Mouse (Mus musculus) forebrain, postnatal 0 days (tissue): ENCODE data around the gene D6Wsu163e. TPM values are rescaled to one million over a fixed set of nuclear protein-coding genes. Genes with fewer than 3 reads are reported as not detected.

Source experiments
- ATAC-seq: fragments of 200-750 bp; cut with Nextera tagmentation; 2 replicates; pipeline ENCODE4 v1.8.0; 2017; ENCODE audit warnings: mild to moderate bottlenecking, moderate library complexity
- DNase-seq: peaks from one replicate; pipeline ENCODE4 v3.0.0-alpha.2; 2015
- H3K27ac ChIP-seq: fragments of 300-500 bp; sonication (generic); 2 replicates; pipeline ENCODE4 v1.5.1; 2014; ENCODE audit warnings: low read depth, mild to moderate bottlenecking, antibody characterized with exemption, low read length, moderate library complexity, mixed read lengths
- H3K27me3 ChIP-seq: fragments of 300-500 bp; sonication (generic); 2 replicates; pipeline ENCODE4 v1.6.1; 2014; ENCODE audit warnings: mild to moderate bottlenecking, low read length, mixed read lengths; ENCODE audit not compliant: insufficient read depth
- H3K36me3 ChIP-seq: fragments of 300-500 bp; sonication (generic); 2 replicates; pipeline ENCODE4 v1.6.1; 2014; ENCODE audit warnings: mild to moderate bottlenecking, moderate library complexity; ENCODE audit not compliant: insufficient read depth
- H3K4me1 ChIP-seq: fragments of 300-500 bp; sonication (generic); 2 replicates; pipeline ENCODE4 v1.6.1; 2014; ENCODE audit warnings: antibody characterized with exemption; ENCODE audit not compliant: insufficient read depth
- H3K4me2 ChIP-seq: fragments of 300-500 bp; sonication (generic); 2 replicates; pipeline ENCODE4 v1.6.1; 2014; ENCODE audit warnings: low read depth, mild to moderate bottlenecking, moderate library complexity
- H3K4me3 ChIP-seq: fragments of 300-500 bp; sonication (generic); 2 replicates; pipeline ENCODE4 v1.5.1; 2014; ENCODE audit warnings: low read depth, low read length, mixed read lengths
- H3K9ac ChIP-seq: fragments of 300-500 bp; sonication (generic); 2 replicates; pipeline ENCODE4 v1.6.1; 2014; ENCODE audit warnings: mild to moderate bottlenecking
- H3K9me3 ChIP-seq: fragments of 300-500 bp; sonication (generic); 2 replicates; pipeline ENCODE4 v1.6.1; 2016; ENCODE audit warnings: low read length
- CTCF ChIP-seq: sonication (generic); IDR thresholded peaks from 2 replicates; pipeline ENCODE4 v1.5.1; 2016; ENCODE audit warnings: antibody characterized with exemption, control low read depth, low read depth
- WGBS: fragments of 180-500 bp; shearing (Covaris S2); extraction: QIAGEN DNeasy Blood & Tissue Kit; methylation state at CpG from one replicate; pipeline ENCODE4 v1.1.7; 2014; 5-methylcytosine and 5-hydroxymethylcytosine counted together
- polyA plus RNA-seq: library from polyadenylated mRNA; unstranded; fragments of >200 nt; fragmentation: Nextera tagmentation; extraction: Ambion mirVana; gene quantifications from 2 replicates; pipeline ENCODE4 v1.2.1, GENCODE M21; 2015
- total RNA-seq: library from RNA; depleted of rRNA; stranded (reverse); fragments of >200 nt; gene quantifications from 2 replicates; pipeline ENCODE4 v1.2.3, GENCODE M21; 2014; rRNA removed

D6Wsu163e gene
- 33.6 and 46.8 TPM in 2 replicates for total RNA-seq
- 34.5 and 35.0 TPM in 2 replicates for polyA plus RNA-seq

DNA sequence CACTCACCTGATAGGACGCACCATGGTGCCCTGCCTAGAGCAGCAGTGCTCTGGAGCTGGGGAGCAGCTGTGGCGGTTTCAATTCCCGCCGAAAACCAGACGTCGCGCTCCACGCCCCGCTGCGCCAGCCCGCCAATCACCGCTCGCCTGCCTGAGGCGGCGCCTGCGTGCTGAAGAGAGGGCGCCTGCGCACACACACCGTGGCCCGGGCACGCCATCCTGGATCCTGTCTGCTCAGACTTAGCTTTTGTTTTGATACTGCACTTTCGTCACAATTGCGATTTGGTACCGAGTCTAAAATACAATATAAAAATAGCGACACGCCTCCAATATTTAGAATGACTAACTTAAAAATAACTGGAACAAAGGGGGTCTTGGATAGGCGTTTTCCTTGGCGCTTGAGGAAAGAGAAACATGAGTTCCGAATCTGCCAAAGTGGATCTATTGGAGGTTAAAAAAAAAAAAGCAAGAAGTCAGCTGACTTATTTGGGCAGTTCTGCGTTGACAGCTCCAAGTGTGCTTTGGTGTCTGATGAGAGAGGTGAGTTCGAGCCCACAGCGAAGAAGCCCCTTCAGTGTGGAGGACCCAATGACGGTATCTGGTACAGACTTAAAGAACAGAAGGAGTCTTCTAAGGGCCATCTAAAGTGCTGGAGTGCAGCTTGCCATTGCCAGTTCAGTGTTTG lies at the start of gene D6Wsu163e, which contains the start of gene Rad51ap1:
D6Wsu163e (plus strand) TSS at position 476 of the 685 bp plus-strand sequence.
Rad51ap1 (minus strand) TSS at position 101 of the 685 bp plus-strand sequence.
- Histone ChIP-seq H3K36me3 (peaks cover 21% of the 10 kb centered on the region), H3K9ac (peak within 1 kb of the TSS; percentile 71), H3K9me3 (no peaks in the 10 kb centered on the region), H3K4me1 (no peaks in the 10 kb centered on the region; the same call in 1 of the 2 replicates), H3K4me2 (peak within 1 kb of the TSS; percentile 93), H3K27ac (peak within 1 kb of the TSS; percentile 74), H3K4me3 (peak within 1 kb of the TSS; percentile 68), H3K27me3 (no peaks in the 10 kb centered on the region)
- under 1% methylated on average over 33 of the region's 33 CpGs for WGBS
- TF ChIP-seq CTCF: no peak
- peak; percentile 99 for DNase-seq
- peak; percentile 100 for ATAC-seq

GRCm38 (mm10) chr6:126907378-126907777 lies 32.4 kb upstream of the D6Wsu163e start:
- H3K4me2 ChIP-seq: no peak overlapping the region
- no peak for TF ChIP-seq CTCF
- no peaks in the 10 kb centered on the region for H3K36me3 ChIP-seq
- no peaks in the 10 kb centered on the region for H3K27me3 ChIP-seq
- H3K27ac ChIP-seq: no peak overlapping the region
- WGBS: 77% methylated on average over 4 of the region's 5 CpGs
- DNase-seq (no peak), ATAC-seq (no peak)
- H3K9ac ChIP-seq: no peak overlapping the region
- no peaks in the 10 kb centered on the region for H3K9me3 ChIP-seq
- H3K4me3 ChIP-seq: no peak overlapping the region
- H3K4me1 ChIP-seq: no peaks in the 10 kb centered on the region

DNA sequence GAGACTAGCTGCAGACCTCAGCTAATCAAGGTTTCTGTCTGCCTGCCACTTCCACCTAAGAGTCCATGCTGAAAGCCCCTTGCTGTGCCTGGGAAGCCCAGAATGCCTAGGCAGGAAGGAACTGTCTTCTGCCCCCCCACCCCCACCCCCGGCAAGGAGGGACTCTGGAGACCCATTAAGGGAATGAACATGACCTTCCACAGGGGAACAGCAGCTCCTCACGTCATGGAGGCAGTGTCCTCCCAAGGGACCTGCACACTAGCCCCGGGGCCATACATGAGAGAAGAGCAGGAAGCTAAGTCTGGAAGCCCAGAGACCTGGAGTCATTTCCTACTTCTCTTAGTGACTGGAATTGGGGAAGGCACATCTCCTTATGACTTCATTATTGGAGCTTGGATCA lies 31.9 kb upstream of the D6Wsu163e start:
- Histone ChIP-seq H3K4me2 (no peak overlapping the region), H3K9me3 (no peaks in the 10 kb centered on the region), H3K9ac (no peak overlapping the region), H3K36me3 (no peaks in the 10 kb centered on the region), H3K27ac (no peak overlapping the region), H3K4me3 (no peak overlapping the region), H3K27me3 (no peaks in the 10 kb centered on the region), H3K4me1 (no peaks in the 10 kb centered on the region)
- no peak for DNase-seq
- no peak for ATAC-seq
- 72% methylated on average over 3 of the region's 3 CpGs for WGBS
- no peak for TF ChIP-seq CTCF

- Histone ChIP-seq H3K9me3 (no peaks in the 10 kb centered on the region), H3K27me3 (no peaks in the 10 kb centered on the region), H3K4me3 (no peak overlapping the region), H3K4me1 (no peaks in the 10 kb centered on the region), H3K9ac (no peak overlapping the region), H3K27ac (no peak overlapping the region), H3K36me3 (no peaks in the 10 kb centered on the region), H3K4me2 (no peak overlapping the region)
- 84% methylated on average over 4 of the region's 4 CpGs for WGBS
- DNase-seq: no peak
- no peak for TF ChIP-seq CTCF
- no peak for ATAC-seq
Measured at GRCm38 (mm10) chr6:126910727-126911126, 29.0 kb upstream of the D6Wsu163e start.

DNA sequence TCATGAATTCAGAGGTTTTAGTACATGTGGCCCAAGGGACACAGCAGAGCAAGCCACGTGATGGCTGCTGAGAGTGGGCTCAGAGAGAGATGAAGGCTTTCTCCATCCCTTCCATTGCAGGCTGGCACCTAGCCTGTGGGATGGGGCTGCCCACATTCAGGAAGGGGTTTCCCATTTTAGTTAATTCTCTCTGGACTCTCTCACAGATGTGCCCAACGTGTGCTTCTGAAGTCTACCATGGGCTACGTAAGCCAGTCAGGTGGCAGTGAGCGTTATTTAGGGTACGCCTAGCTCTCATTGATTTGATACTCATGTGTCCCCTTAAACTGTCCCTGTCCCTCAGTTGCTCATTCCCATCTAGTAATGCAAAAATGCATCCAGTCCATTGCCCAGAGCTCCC lies 24.8 kb upstream of the D6Wsu163e start:
- H3K9ac ChIP-seq: no peak overlapping the region
- DNase-seq: no peak
- no peaks in the 10 kb centered on the region for H3K4me1 ChIP-seq
- H3K4me3 ChIP-seq: no peak overlapping the region
- H3K27ac ChIP-seq: no peak overlapping the region
- no peak for ATAC-seq
- no peaks in the 10 kb centered on the region for H3K36me3 ChIP-seq
- no peak overlapping the region for H3K4me2 ChIP-seq
- TF ChIP-seq CTCF: no peak
- no peaks in the 10 kb centered on the region for H3K27me3 ChIP-seq
- H3K9me3 ChIP-seq: no peaks in the 10 kb centered on the region
- WGBS: 77% methylated on average over 5 of the region's 5 CpGs

DNA sequence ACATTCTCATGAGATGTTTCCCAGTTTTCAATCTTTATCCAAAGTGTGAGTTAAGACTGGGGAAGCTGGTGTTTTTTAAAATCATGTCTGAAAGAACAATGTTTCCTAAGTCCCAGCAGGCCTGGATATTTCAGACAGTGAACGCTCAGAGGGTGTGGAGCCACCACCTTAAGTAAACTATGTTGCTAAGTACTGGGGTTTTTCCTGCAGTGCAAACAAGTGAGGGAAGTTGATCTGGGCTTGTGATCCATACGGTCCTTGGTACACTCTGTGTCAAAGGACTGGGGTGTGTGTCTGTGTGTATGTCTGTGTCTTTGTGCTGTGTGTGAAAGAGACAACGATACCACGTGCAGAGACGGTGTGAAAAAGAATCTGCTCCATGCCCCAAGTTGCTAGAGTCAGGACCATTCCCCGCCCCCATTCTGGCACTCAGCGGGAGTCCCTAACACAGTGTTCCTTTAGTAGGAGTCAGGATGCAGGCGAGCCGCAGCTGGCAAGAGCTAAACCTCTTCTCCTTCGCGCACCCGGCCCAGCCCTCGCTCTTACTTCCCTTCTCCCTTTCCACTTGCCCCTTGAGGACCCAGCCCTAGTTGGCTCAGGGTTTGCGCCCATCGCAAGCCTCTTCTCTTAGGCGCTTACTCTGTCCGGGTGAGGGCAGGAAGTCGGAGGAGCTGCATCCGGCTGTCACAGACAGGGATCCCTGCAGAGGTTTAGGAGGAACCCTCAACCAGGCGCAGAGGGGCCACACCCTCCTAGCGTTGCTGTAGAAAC lies 18.5 kb upstream of the D6Wsu163e start, which contains the start of gene Dyrk4:
Dyrk4 (minus strand) TSS at position 729 of the 771 bp plus-strand sequence.
- 8% methylated on average over 21 of the region's 21 CpGs for WGBS
- DNase-seq (no peak), ATAC-seq (0 out of 2 replicates have a peak, but pooled peaks have one; percentile 20)
- Histone ChIP-seq H3K27me3 (no peaks in the 10 kb centered on the region), H3K4me2 (0 out of 2 replicates have a peak within 1 kb of the TSS, but pooled peaks have one; percentile 17), H3K9me3 (no peaks in the 10 kb centered on the region), H3K9ac (no peak within 1 kb of the TSS), H3K36me3 (0 out of 2 replicates have a peak, but pooled peaks cover 9% of the 10 kb centered on the region), H3K4me3 (no peak within 1 kb of the TSS), H3K27ac (no peak within 1 kb of the TSS), H3K4me1 (no peaks in the 10 kb centered on the region)
- no peak for TF ChIP-seq CTCF

- H3K9me3 ChIP-seq: no peaks in the 10 kb centered on the region
- H3K9ac ChIP-seq: no peak overlapping the region
- H3K27ac ChIP-seq: no peak overlapping the region
- H3K4me2 ChIP-seq: no peak overlapping the region
- H3K36me3 ChIP-seq: peaks cover 3% of the 10 kb centered on the region; the same call in 1 of the 2 replicates
- H3K27me3 ChIP-seq: no peaks in the 10 kb centered on the region
- no peak for DNase-seq
- no peak for ATAC-seq
- WGBS: 92% methylated on average over 2 of the region's 2 CpGs
- no peaks in the 10 kb centered on the region for H3K4me1 ChIP-seq
- no peak overlapping the region for H3K4me3 ChIP-seq
- TF ChIP-seq CTCF: no peak
Measured at GRCm38 (mm10) chr6:126932896-126933295, 6.9 kb upstream of the D6Wsu163e start.
